Mouse (Mus musculus) midbrain, postnatal 0 days (tissue): ENCODE measurements around the gene Csf3r. TPM values are rescaled to one million over a fixed set of nuclear protein-coding genes. Genes with fewer than 3 reads are reported as not detected.

Experiments
- ATAC-seq: fragments of 200-750 bp; cut with Nextera tagmentation; 2 replicates; pipeline ENCODE4 v1.8.0; 2017; ENCODE audit warnings: moderate number of reproducible peaks, mild to moderate bottlenecking, moderate TSS enrichment, moderate library complexity; ENCODE audit not compliant: low FRiP score
- DNase-seq: peaks from one replicate; pipeline ENCODE4 v3.0.0-alpha.2; 2015; ENCODE audit warnings: low spot score
- H3K27ac ChIP-seq: fragments of 300-500 bp; sonication (generic); 2 replicates; pipeline ENCODE4 v1.5.1; 2014; ENCODE audit warnings: low read depth, mild to moderate bottlenecking, low read length, mixed read lengths
- H3K27me3 ChIP-seq: fragments of 300-500 bp; sonication (generic); 2 replicates; pipeline ENCODE4 v1.6.1; 2014; ENCODE audit warnings: low read length, control low read depth, mixed read lengths; ENCODE audit not compliant: insufficient read depth
- H3K36me3 ChIP-seq: fragments of 300-500 bp; sonication (generic); 2 replicates; pipeline ENCODE4 v1.6.1; 2014; ENCODE audit warnings: low read length, control low read depth, mixed read lengths; ENCODE audit not compliant: insufficient read depth
- H3K4me1 ChIP-seq: fragments of 300-500 bp; sonication (generic); 2 replicates; pipeline ENCODE4 v1.6.1; 2014; ENCODE audit warnings: mild to moderate bottlenecking, control low read depth, antibody characterized with exemption, low read length, mixed read lengths; ENCODE audit not compliant: insufficient read depth
- H3K4me2 ChIP-seq: fragments of 300-500 bp; sonication (generic); 2 replicates; pipeline ENCODE4 v1.6.1; 2014; ENCODE audit warnings: low read depth, mild to moderate bottlenecking, low read length, mixed read lengths; ENCODE audit not compliant: poor library complexity, severe bottlenecking
- H3K4me3 ChIP-seq: fragments of 300-500 bp; sonication (generic); 2 replicates; pipeline ENCODE4 v1.5.1; 2014; ENCODE audit warnings: low read depth, mild to moderate bottlenecking, low read length, moderate library complexity
- H3K9ac ChIP-seq: fragments of 300-500 bp; sonication (generic); replicated peaks from 2 replicates; pipeline ENCODE4 v1.6.1; 2014; ENCODE audit warnings: mild to moderate bottlenecking, low read length, moderate library complexity, mixed read lengths; ENCODE audit not compliant: poor library complexity, severe bottlenecking
- H3K9me3 ChIP-seq: fragments of 300-500 bp; sonication (generic); 2 replicates; pipeline ENCODE4 v1.6.1; 2016; ENCODE audit warnings: low read length, control low read depth
- CTCF ChIP-seq: IDR thresholded peaks from 2 replicates; pipeline ENCODE4 v1.5.1; 2016; ENCODE audit warnings: antibody characterized with exemption, mild to moderate bottlenecking
- WGBS: fragments of 180-500 bp; shearing (Covaris S2); extraction: QIAGEN DNeasy Blood & Tissue Kit; methylation state at CpG from one replicate; pipeline ENCODE4 v1.1.7; 2014; 5-methylcytosine and 5-hydroxymethylcytosine counted together
- polyA plus RNA-seq: library from polyadenylated mRNA; unstranded; fragments of >200 nt; fragmentation: Nextera tagmentation; extraction: Ambion mirVana; gene quantifications from 2 replicates; pipeline ENCODE4 v1.2.1, GENCODE M21; 2015
- total RNA-seq: library from RNA; depleted of rRNA; stranded (reverse); fragments of >200 nt; gene quantifications from 2 replicates; pipeline ENCODE4 v1.2.3, GENCODE M21; 2014

The Csf3r gene
- total and polyA plus RNA-seq, 2 experiments from 2014 or later = 0.60 to 2.2 TPM

GRCm38 (mm10) chr4:126058997-126059362 is 34.6 kb downstream of the Csf3r start:
- Histone ChIP-seq H3K4me1 (0 out of 2 replicates have a peak, but pooled peaks cover 2% of the 10 kb centered on the region), H3K36me3 (peaks cover 18% of the 10 kb centered on the region), H3K4me2 (peak overlapping the region; percentile 85), H3K9me3 (no peaks in the 10 kb centered on the region), H3K9ac (peak overlapping the region; percentile 64), H3K27me3 (no peaks in the 10 kb centered on the region), H3K27ac (peak overlapping the region; percentile 70), H3K4me3 (peak overlapping the region; percentile 70)
- no peak for TF ChIP-seq CTCF
- ATAC-seq (no peak), DNase-seq (no peak)
- WGBS = 24% methylated on average over 9 of the region's 9 CpGs

GRCm38 (mm10) chr4:126062856-126063255 is 38.5 kb downstream of the Csf3r start:
- H3K27me3 ChIP-seq = no peaks in the 10 kb centered on the region
- no peak overlapping the region for H3K4me3 ChIP-seq
- TF ChIP-seq CTCF = no peak
- ATAC-seq = no peak
- 32% methylated on average over 1 of the region's 1 CpGs for WGBS
- H3K4me1 ChIP-seq = 0 out of 2 replicates have a peak, but pooled peaks cover 2% of the 10 kb centered on the region
- H3K9ac ChIP-seq = no peak overlapping the region
- no peak for DNase-seq
- no peaks in the 10 kb centered on the region for H3K9me3 ChIP-seq
- H3K36me3 ChIP-seq = no peaks in the 10 kb centered on the region
- no peak overlapping the region for H3K4me2 ChIP-seq
- H3K27ac ChIP-seq = no peak overlapping the region

GRCm38 (mm10) chr4:126065241-126065640 is 40.9 kb downstream of the Csf3r start:
- H3K9ac ChIP-seq = no peak overlapping the region
- H3K36me3 ChIP-seq = no peaks in the 10 kb centered on the region; the same call in 1 of the 2 replicates
- no peak overlapping the region for H3K27ac ChIP-seq
- no peaks in the 10 kb centered on the region for H3K27me3 ChIP-seq
- DNase-seq = no peak
- no peak overlapping the region for H3K4me2 ChIP-seq
- no peak for TF ChIP-seq CTCF
- no peak overlapping the region for H3K4me3 ChIP-seq
- no peak for ATAC-seq
- no peaks in the 10 kb centered on the region for H3K4me1 ChIP-seq
- 89% methylated on average over 7 of the region's 7 CpGs for WGBS
- H3K9me3 ChIP-seq = no peaks in the 10 kb centered on the region

GRCm38 (mm10) chr4:126067401-126068077 is 43.2 kb downstream of the Csf3r start:
- Histone ChIP-seq H3K4me2 (no peak overlapping the region), H3K9ac (no peak overlapping the region), H3K9me3 (no peaks in the 10 kb centered on the region), H3K27me3 (no peaks in the 10 kb centered on the region), H3K36me3 (no peaks in the 10 kb centered on the region; the same call in 1 of the 2 replicates), H3K27ac (no peak overlapping the region), H3K4me1 (no peaks in the 10 kb centered on the region), H3K4me3 (no peak overlapping the region)
- ATAC-seq (no peak), DNase-seq (peak; percentile 50)
- 61% methylated on average over 15 of the region's 15 CpGs for WGBS
- TF ChIP-seq CTCF = no peak

DNA sequence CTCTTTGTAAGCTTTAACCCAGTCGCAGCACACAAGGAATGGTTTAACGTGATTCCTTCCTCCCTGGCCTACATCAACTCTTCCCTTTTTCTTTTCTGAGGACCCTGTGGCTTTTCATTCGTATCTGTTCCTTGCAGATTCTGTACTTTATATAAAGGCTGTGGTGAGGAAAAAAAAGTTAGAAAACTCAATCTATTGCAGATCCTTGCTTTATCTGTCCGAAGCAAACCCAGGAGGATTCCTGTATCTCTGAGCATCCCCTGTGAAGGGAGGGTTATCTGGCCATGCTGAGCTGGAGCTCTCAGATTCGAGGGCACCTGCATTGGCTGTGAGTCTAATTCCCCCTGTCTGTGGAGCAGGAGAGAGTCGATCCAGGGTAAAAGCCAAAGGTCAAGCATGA is 44.5 kb downstream of the Csf3r start:
- Histone ChIP-seq H3K4me2 (no peak overlapping the region), H3K36me3 (peaks cover under 1% of the 10 kb centered on the region; the same call in 1 of the 2 replicates), H3K9ac (no peak overlapping the region), H3K9me3 (no peaks in the 10 kb centered on the region), H3K4me3 (no peak overlapping the region), H3K27me3 (no peaks in the 10 kb centered on the region), H3K4me1 (no peaks in the 10 kb centered on the region), H3K27ac (no peak overlapping the region)
- no peak for TF ChIP-seq CTCF
- DNase-seq (no peak), ATAC-seq (no peak)
- 81% methylated on average over 6 of the region's 6 CpGs for WGBS

DNA sequence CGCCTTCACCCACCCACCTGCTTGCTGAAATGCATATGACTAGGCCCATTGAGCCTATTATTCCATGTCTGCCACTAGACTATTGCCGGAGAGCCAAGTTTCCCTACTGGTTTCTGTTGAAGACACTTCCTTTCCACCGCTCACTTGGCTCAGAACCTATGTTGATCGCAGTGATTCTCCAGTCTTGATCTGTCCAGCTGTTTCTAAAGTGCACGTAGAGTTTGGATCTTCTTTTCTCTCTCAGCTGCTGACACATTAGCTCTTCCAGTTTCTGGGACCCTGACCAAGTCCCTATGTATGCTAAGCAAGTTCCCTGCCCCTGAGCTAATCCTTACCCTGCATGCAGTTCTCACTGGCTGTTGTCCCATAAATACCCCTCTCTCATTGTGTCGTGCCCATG is 53.5 kb downstream of the Csf3r start:
- TF ChIP-seq CTCF = no peak
- Histone ChIP-seq H3K27me3 (no peaks in the 10 kb centered on the region), H3K4me1 (no peaks in the 10 kb centered on the region), H3K4me2 (no peak overlapping the region), H3K9ac (no peak overlapping the region), H3K9me3 (no peaks in the 10 kb centered on the region), H3K27ac (no peak overlapping the region), H3K36me3 (peaks cover 19% of the 10 kb centered on the region), H3K4me3 (no peak overlapping the region)
- DNase-seq (no peak), ATAC-seq (no peak)
- WGBS = 72% methylated on average over 6 of the region's 6 CpGs
